Mouse (Mus musculus): ENCODE measurements at regions not wholly inside any gene's neighbourhood (a gene's known extent, or its start where the extent isn't known, plus 50 kb on each side); places are given as distances from the start of the nearest gene placed in this dataset.
"Not testable (repeated sequence)": the region's sequence is repeated elsewhere in the genome, so short reads cannot be mapped to it uniquely, and the experiment has no call there.

DNA sequence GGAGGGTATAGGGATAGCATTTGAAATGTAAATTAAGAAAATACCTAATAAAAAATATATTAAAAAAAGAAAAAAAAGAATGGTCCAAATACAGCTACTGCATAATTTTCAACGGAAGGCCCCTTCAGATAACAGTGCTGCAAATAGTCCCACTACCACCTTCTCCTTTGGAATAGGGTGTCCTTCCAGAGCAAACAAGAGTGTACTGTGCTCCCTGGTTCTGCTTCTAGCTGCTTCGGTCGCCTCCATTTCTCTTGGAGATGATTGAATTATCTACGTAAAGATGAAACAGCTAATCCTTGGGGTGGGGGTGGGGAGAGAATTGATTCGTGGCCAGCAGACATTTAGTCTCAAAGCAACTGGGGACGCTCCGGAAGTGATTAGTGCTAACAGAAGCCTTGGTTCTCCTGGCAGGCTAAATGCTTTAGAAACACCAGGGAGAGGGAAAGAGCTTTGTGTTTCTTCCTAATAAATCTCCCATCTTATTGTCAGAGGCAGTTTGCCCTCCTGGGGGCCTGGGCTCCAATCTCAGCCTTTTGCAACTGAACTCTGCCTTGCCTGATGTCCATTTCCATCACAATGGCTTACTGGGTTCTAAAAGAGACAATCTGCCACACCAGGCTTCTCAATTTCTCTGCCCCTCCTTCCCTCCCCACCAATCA, 184.5 kb upstream of the Tbl1xr1 start:
- DNase-seq: no peak

DNA sequence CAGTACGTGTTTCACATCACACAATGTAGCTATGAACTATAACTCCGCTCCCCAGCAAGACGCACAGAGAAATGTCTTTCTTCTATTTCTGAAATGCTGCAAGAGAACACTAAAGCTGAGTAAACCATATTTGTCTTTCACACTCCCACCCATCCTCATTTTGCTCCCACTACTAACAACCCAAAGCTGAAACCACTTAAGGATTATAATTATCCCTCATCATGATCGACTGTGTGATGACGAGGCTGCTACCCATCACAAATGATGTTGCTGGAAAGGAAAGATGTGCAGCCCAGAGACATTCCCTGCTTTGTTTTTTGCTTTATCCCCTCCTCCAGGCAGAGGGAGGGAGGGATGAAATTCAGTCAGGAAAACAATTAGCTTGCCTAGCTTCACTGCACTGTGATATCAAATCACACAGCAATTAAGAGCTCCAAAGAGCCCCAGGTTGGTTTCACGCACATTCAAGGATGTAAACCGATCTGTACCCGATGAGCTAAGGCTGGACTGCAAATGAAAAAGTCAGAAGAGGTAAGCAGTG, 183.5 kb upstream of the Tbl1xr1 start:
- no peak for DNase-seq

DNA sequence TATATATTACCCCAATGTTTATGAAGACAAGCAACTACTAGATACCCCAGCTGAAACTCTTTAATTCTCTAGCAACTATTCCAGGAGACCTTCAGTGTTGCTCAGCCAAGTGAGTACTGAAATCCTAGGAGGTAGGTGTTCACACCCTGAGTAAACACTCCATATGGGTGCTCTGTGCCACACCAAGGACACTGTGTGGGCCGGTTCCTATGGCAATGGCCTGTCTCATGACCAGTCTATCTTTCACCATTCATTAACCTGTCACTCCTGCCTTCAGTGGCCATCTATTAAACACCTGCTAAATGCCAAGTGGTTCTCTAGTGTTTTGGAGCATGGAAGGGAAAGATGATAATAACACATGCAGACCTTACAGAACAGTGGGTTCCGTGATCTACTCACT, 180.9 kb upstream of the Tbl1xr1 start:
- peak in 1 of 2 experiments; percentile 16 for DNase-seq

DNA sequence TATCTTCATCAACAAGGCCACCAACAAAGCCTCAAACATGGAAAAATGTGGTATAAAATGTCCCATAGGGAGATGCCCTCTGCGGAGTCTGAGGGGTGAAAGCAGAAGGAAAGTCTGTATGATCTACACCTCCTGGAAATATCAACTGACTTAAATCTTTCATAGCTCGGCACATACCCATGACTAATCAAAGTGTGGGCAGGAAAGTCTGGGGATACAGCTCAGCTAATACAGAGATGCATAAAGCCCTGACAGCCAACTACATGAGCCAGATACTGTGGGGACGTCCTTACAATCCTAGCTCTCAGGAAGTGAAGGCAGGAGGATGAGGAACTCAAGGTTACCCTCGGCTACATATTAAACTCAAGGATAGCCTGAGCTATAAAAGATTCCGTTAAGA, 178.2 kb upstream of the Tbl1xr1 start:
- DNase-seq: no peak

DNA sequence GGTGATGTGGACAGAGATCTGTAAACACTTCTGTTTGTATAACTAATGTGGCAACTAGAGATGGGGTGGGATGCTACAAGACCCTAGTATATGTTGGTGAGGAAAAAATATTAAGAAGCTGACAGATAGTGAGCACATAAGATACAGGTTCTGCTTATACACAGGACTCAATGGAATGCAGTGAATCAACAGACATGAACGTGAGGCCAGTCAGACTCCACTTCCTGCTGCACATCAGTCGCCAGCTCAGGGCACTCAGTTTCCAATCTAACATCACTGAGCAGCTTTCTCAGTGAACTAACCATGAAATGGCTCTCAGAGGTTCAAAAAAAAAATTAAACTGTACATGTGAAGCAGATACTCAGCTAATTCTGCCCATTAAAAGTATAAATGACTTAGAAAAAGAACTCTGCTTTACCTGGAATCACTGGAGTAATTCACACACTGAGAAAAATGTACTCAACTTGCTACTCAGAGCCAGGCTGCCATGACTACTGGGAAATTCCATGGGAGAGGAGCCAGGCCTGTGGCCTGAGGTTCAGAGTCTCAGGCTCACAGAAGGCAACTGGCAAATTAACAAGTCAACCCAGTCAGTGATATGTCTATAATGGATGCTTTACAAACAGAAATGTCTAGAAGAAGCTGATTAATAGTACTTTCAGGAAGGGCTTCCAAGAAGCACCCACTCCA, 170.9 kb upstream of the Tbl1xr1 start:
- DNase-seq: peak; percentile 5 to 20

- DNase-seq: no peak
Observed at GRCm38 (mm10) chr3:21908828-21909227, 167.6 kb upstream of the Tbl1xr1 start.

- no peak for DNase-seq
Observed at GRCm38 (mm10) chr3:21910080-21910479, 166.4 kb upstream of the Tbl1xr1 start.

DNA sequence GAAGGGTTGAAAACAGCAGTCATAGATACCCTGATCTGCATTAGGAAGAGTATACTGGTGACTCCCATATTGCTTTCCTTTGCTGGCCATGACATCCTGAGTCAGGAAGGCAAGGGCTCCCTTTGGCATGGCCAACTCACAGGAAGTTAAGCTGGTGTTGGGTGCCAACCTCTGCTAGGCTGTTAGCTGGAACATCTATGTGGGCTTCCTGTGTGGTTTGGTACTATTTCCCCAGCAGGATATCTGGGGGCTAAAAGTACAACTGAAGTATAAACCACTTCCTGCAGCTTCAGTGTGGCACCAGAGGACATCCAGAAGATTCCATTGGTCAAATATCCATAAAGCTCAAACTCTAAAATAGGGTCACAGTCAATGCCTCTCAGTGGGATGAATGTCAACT, 165.4 kb upstream of the Tbl1xr1 start:
- no peak for DNase-seq

DNA sequence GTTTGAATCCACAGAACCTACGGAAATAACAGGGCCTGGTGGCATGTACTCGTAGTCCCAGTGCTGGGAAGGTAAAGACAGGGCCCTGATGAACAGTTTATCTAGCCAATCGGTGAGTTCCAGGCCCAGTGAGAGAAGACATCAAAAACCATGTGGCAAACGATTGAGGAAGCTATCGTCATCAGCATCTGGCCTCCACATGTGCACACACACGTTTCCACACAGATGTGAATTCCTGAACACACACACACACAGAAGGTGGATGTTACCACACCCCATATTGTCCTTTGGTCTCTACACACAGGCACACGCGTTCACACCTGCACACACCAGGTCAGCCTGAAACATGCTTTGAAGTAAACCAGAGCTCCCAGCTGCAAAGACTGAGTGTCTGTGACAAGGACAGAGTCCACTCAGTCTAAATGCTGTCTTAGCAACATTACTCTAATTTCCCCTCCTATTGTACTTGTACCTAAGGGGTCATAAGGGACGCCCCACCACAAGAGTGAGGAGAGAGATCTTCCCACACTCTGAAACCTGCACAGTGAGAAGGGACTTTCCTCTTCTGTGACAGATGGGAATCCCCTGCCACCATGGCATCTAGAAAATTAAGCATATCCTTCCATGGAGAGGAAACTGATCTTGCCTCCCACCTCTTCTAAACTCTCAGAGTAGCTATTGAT, 159.1 kb upstream of the Tbl1xr1 start:
- no peak for DNase-seq

GRCm38 (mm10) chr3:21918431-21918830, 158.0 kb upstream of the Tbl1xr1 start:
- no peak for DNase-seq

DNA sequence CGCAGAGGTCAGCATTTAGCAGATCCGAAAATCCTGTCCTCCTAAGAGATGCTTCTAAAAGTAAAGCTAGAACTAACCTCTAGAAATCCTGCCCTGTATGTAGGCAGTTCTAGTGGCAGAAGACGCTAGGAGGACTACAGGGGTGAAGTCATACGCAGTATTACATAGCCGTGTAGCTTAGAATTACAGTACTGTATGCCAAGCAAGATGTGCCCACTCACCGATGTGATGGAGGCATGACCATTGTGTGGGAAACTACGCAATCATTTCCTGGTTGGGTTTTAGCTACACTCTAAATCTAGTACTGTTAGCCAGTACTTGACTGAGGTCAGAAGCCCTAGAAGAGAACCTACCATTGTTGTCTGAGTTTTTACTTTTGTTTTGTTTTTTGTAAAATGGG, 156.5 kb upstream of the Tbl1xr1 start:
- no peak for DNase-seq

DNA sequence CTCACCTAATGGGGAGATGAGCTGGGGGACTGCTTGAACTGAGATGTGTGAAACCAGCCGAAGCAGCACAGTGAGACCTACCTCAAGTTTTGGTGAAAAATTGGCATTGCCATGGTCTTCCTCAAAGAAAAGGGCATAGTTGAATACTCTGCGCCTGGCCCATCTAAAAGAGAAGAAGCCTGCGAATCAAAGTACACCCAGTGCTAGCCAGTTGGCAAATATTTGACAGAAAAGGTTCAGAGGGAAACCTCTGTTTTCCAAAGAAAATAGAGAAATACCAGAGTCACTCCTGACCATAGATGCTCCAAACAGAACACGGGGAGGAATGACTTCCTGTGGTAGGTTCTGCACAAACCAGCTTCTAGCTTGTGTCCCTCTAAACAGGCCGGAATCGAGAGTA, 144.5 kb upstream of the Tbl1xr1 start:
- no peak for DNase-seq

- not testable (repeated sequence) for DNase-seq
Observed at GRCm38 (mm10) chr3:21932696-21933095, 143.8 kb upstream of the Tbl1xr1 start.

- DNase-seq: peak in 1 of 2 experiments; percentile 36
Observed at GRCm38 (mm10) chr3:21934731-21935271, 141.7 kb upstream of the Tbl1xr1 start.

- DNase-seq: peak; percentile 99
Observed at GRCm38 (mm10) chr3:21935571-21936261, 140.7 kb upstream of the Tbl1xr1 start.

GRCm38 (mm10) chr3:21936262-21936603, 140.2 kb upstream of the Tbl1xr1 start:
- no peak for DNase-seq

DNA sequence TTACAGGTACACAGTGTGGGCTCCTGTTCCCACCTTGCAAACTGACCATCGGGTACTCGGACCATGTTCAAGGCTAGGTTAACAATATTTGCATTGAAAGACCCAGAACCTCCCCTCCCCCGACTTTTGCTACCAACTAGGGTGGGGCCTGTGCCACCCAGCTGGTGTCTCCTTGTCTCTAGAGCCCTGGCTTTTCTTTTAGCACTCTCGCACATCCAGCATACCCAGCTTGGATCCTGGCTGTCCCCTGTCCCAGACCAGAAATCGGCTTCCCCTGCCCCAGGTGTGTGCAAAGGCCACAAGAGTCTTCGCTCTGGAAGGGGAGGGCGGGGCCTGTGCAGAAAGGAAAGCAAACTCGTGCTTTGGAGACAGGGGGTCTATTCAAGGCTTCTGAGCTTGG, 139.8 kb upstream of the Tbl1xr1 start:
- DNase-seq: peak in 1 of 2 experiments; percentile 19

- no peak for DNase-seq
Observed at GRCm38 (mm10) chr3:21937281-21938035, 139.0 kb upstream of the Tbl1xr1 start.

- DNase-seq: peak; percentile 33 to 55
Observed at GRCm38 (mm10) chr3:21938071-21938848, 138.2 kb upstream of the Tbl1xr1 start.

GRCm38 (mm10) chr3:21939738-21940137, 136.7 kb upstream of the Tbl1xr1 start:
- DNase-seq: no peak

DNA sequence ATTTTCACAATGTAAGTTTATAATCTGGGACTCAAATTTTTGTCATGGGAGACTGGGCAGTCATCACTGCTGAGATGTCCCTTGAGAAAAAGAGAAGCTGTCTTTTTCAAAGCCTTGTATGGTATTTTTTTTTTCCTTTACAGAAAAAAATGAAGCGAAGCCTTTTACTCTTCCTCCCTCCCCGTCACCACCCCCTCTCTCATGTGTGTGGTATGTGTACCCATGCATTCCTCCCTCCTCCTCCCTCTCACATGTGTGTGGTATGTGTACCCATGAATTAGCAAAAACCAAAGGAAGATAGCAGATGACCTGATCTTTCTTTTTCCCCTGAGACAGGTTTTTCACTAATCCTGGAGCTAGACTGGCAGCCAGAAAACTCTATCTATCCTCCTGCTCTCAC, 134.9 kb upstream of the Tbl1xr1 start:
- DNase-seq: no peak
